15 mouse cellular contexts compared by ENCODE assay signal in the genomic region with DNA sequence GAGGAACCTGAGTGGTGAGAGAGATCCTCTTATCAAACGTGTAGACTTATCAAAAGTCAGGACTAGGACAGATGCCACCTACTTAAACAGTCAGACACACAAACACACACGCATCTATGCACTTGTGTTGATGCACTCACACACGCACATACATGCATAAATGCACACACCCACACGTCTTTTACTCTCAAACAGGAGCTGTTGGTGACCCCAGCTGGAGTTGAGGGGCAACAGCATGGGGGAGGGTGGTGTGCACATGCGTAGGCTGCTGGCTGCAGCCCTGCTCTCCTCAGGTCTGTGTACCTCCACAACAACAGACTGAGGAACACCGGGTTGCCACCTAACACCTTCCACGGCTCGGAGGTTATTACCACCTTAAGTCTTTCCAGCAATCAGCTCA. TPM values are rescaled to one million over a fixed set of nuclear protein-coding genes. Genes with fewer than 3 reads are reported as not detected.
DNase-seq lines count a peak whose midpoint lies in the region; ATAC-seq and TF ChIP-seq lines count a peak whose summit lies in the region.
"Had no signal": no experiment of that assay in that cellular context is flagged by ENCODE, and none has a peak within 500 bp of the region (broad histone marks: within the 10 kb centered on the region; RNA-seq: fewer than 3 reads in every experiment).

No protein-coding gene starts in this region.

- WGBS in hindbrain, postnatal 0 days, result 62% methylated on average over 8 of the region's 8 CpGs
- 75% methylated on average over 8 of the region's 8 CpGs for WGBS in hindbrain, embryonic 16.5 days
- 63% methylated on average over 8 of the region's 8 CpGs for WGBS in midbrain, embryonic 16.5 days
- 76% methylated on average over 8 of the region's 8 CpGs for WGBS in midbrain, embryonic 13.5 days

- H3K27ac ChIP-seq in hindbrain, postnatal 0 days, result no peak overlapping the region
- no peak overlapping the region for H3K27ac ChIP-seq in hindbrain, embryonic 16.5 days (ENCODE audit: low read depth, low read length)
- no peak overlapping the region for H3K27ac ChIP-seq in midbrain, embryonic 16.5 days (ENCODE audit: low read length)
- no peak overlapping the region for H3K27ac ChIP-seq in midbrain, embryonic 13.5 days
- H3K27ac ChIP-seq: liver, embryonic 12.5 days; neural tube, embryonic 12.5 days had no signal

- no peaks in the 10 kb centered on the region for H3K27me3 ChIP-seq in hindbrain, postnatal 0 days (ENCODE audit: insufficient read depth, low read length)
- no peaks in the 10 kb centered on the region for H3K27me3 ChIP-seq in hindbrain, embryonic 16.5 days (replicated peaks; ENCODE audit: control insufficient read depth, insufficient read depth, low read length)
- H3K27me3 ChIP-seq in midbrain, embryonic 16.5 days (ENCODE audit: control insufficient read depth, insufficient read depth, low read depth, low read length), result no peaks in the 10 kb centered on the region
- H3K27me3 ChIP-seq in midbrain, embryonic 13.5 days, result no peaks in the 10 kb centered on the region

- peaks cover 6% of the 10 kb centered on the region; the same call in 1 of the 2 replicates for H3K36me3 ChIP-seq in hindbrain, postnatal 0 days (ENCODE audit: insufficient read depth, low read length)
- H3K36me3 ChIP-seq in hindbrain, embryonic 16.5 days (ENCODE audit: control insufficient read depth, insufficient read depth, low read length), result peaks cover 15% of the 10 kb centered on the region
- peaks cover 7% of the 10 kb centered on the region for H3K36me3 ChIP-seq in midbrain, embryonic 16.5 days (ENCODE audit: control insufficient read depth, insufficient read depth, low read length)
- peaks cover 25% of the 10 kb centered on the region for H3K36me3 ChIP-seq in midbrain, embryonic 13.5 days

- 0 out of 2 replicates have a peak, but pooled peaks cover 6% of the 10 kb centered on the region for H3K4me1 ChIP-seq in hindbrain, postnatal 0 days (ENCODE audit: insufficient read depth, low read length)
- no peaks in the 10 kb centered on the region for H3K4me1 ChIP-seq in hindbrain, embryonic 16.5 days (ENCODE audit: control insufficient read depth, insufficient read depth, low read depth, low read length)
- no peaks in the 10 kb centered on the region for H3K4me1 ChIP-seq in midbrain, embryonic 16.5 days (ENCODE audit: control insufficient read depth, insufficient read depth, low read length)
- H3K4me1 ChIP-seq in midbrain, embryonic 13.5 days (replicated peaks), result peaks cover 10% of the 10 kb centered on the region; the same call in 1 of the 2 replicates
- H3K4me1 ChIP-seq: neural tube, embryonic 12.5 days had no signal

- peak; percentile 32; the same call in 1 of the 2 replicates for TF ChIP-seq CTCF in hindbrain, postnatal 0 days (IDR thresholded peaks at IDR 0.05; ENCODE audit: low read depth)

- no peak overlapping the region for H3K9ac ChIP-seq in hindbrain, postnatal 0 days (replicated peaks; ENCODE audit: low read length)
- no peak overlapping the region for H3K9ac ChIP-seq in hindbrain, embryonic 16.5 days (ENCODE audit: low read depth, low read length)
- H3K9ac ChIP-seq in midbrain, embryonic 16.5 days (ENCODE audit: low read depth, low read length), result no peak overlapping the region
- H3K9ac ChIP-seq in midbrain, embryonic 13.5 days (replicated peaks), result no peak overlapping the region; the same call in 1 of the 2 replicates
- H3K9ac ChIP-seq: liver, embryonic 12.5 days; neural tube, embryonic 12.5 days had no signal

- DNase-seq in hindbrain, postnatal 0 days (ENCODE audit: low spot score), result peak; percentile 20
- peak; percentile 57 to 75 for DNase-seq in thymus, postnatal 36 days
- no peak for DNase-seq in cerebellum, postnatal 14 days
- no peak for DNase-seq in heart, adult 8-10 months (ENCODE audit: low spot score)
- DNase-seq: gastrocnemius, postnatal 25 days; heart, postnatal 36 days; kidney, adult 2 months had no signal

- ATAC-seq in hindbrain, postnatal 0 days, result no peak
- ATAC-seq in hindbrain, embryonic 16.5 days, result no peak
- ATAC-seq in midbrain, embryonic 16.5 days, result peak; percentile 26; the same call in 1 of the 2 replicates
- no peak for ATAC-seq in midbrain, embryonic 13.5 days
- peak; percentile 20 for ATAC-seq in inflammation-experienced regulatory T-cells, adult 6 months
- ATAC-seq: liver, embryonic 12.5 days had no signal

- no peaks in the 10 kb centered on the region for H3K9me3 ChIP-seq in hindbrain, postnatal 0 days (ENCODE audit: low read length)
- no peaks in the 10 kb centered on the region for H3K9me3 ChIP-seq in hindbrain, embryonic 16.5 days (ENCODE audit: control insufficient read depth, low read length)
- H3K9me3 ChIP-seq in midbrain, embryonic 16.5 days (replicated peaks; ENCODE audit: control insufficient read depth, low read length, poor library complexity, severe bottlenecking), result no peaks in the 10 kb centered on the region
- H3K9me3 ChIP-seq in midbrain, embryonic 13.5 days, result no peaks in the 10 kb centered on the region
- H3K9me3 ChIP-seq: liver, embryonic 12.5 days; neural tube, embryonic 12.5 days had no signal

- H3K4me2 ChIP-seq in hindbrain, postnatal 0 days (ENCODE audit: low read depth, low read length), result no peak overlapping the region
- H3K4me2 ChIP-seq in hindbrain, embryonic 16.5 days (ENCODE audit: low read length), result no peak overlapping the region
- H3K4me2 ChIP-seq in midbrain, embryonic 16.5 days (ENCODE audit: low read length), result no peak overlapping the region
- H3K4me2 ChIP-seq in midbrain, embryonic 13.5 days (replicated peaks), result no peak overlapping the region
- H3K4me2 ChIP-seq: liver, embryonic 12.5 days; neural tube, embryonic 12.5 days had no signal

- H3K4me3 ChIP-seq in hindbrain, postnatal 0 days (ENCODE audit: low read length), result no peak overlapping the region
- H3K4me3 ChIP-seq in hindbrain, embryonic 16.5 days (ENCODE audit: low read length), result no peak overlapping the region
- no peak overlapping the region for H3K4me3 ChIP-seq in midbrain, embryonic 16.5 days (ENCODE audit: low read depth, low read length)
- H3K4me3 ChIP-seq in midbrain, embryonic 13.5 days (replicated peaks), result no peak overlapping the region
- H3K4me3 ChIP-seq: liver, embryonic 12.5 days; neural tube, embryonic 12.5 days had no signal

RNA-seq across cellular contexts. Expression of gene Podnl1, which starts 2.5 kb away (rescaled TPM):
- 0.72 TPM in 1 of 2 replicates, not detected in the other for total RNA-seq in hindbrain, postnatal 0 days (2014; rRNA removed)
- polyA plus RNA-seq in hindbrain, postnatal 0 days (2015; fragmentation: Nextera tagmentation; extraction: Ambion mirVana), result 0.41 and 0.68 TPM in 2 replicates
- 0.51 and 0.55 TPM in 2 replicates for polyA plus RNA-seq in hindbrain, embryonic 16.5 days (2015; fragmentation: Nextera tagmentation; extraction: Ambion mirVana)
- 0.53 and 0.70 TPM in 2 replicates for polyA plus RNA-seq in midbrain, embryonic 16.5 days (2015; fragmentation: Nextera tagmentation; extraction: Ambion mirVana)
- polyA plus RNA-seq in midbrain, embryonic 13.5 days (2015; fragmentation: Nextera tagmentation; extraction: Ambion mirVana), result 0.44 and 0.57 TPM in 2 replicates
- polyA plus RNA-seq in inflammation-experienced regulatory T-cells, adult 6 months (2017; shearing (Covaris generic)), result 10 to 100 TPM in 1 of 3 experiments, 1 to 10 TPM in 2; 8.5 to 32.9 (median 8.7) TPM
- under 1 TPM in 2 of 4 experiments, not detected in 2; 0.11 TPM for total RNA-seq in heart, adult 8-10 months (2022)
- total RNA-seq: common myeloid progenitor, adult 5-6 weeks; gastrocnemius, postnatal 25 days; heart, postnatal 36 days had no signal

RNA-seq across cellular contexts. Expression of gene Cc2d1a, which starts 19.5 kb away (rescaled TPM):
- 66.2 and 75.1 TPM in 2 replicates for total RNA-seq in hindbrain, postnatal 0 days (2014; rRNA removed)
- polyA plus RNA-seq in hindbrain, postnatal 0 days (2015; fragmentation: Nextera tagmentation; extraction: Ambion mirVana), result 47.1 and 49.6 TPM in 2 replicates
- polyA plus RNA-seq in hindbrain, embryonic 16.5 days (2015; fragmentation: Nextera tagmentation; extraction: Ambion mirVana), result 53.3 and 54.5 TPM in 2 replicates
- polyA plus RNA-seq in midbrain, embryonic 16.5 days (2015; fragmentation: Nextera tagmentation; extraction: Ambion mirVana), result 55.7 and 64.8 TPM in 2 replicates
- polyA plus RNA-seq in midbrain, embryonic 13.5 days (2015; fragmentation: Nextera tagmentation; extraction: Ambion mirVana), result 24.5 and 24.7 TPM in 2 replicates
- 10 to 100 TPM; 13.9 to 24.2 (median 21.3) TPM for polyA plus RNA-seq in inflammation-experienced regulatory T-cells, adult 6 months (2017; shearing (Covaris generic))
- 10 to 100 TPM; 10.9 to 14.6 (median 12.3) TPM for total RNA-seq in heart, adult 8-10 months (2022)

RNA-seq across cellular contexts. Expression of gene 4930432K21Rik, which starts 19.5 kb away (rescaled TPM):
- total RNA-seq in hindbrain, postnatal 0 days (2014; rRNA removed), result 3.3 and 5.9 TPM in 2 replicates
- polyA plus RNA-seq in hindbrain, postnatal 0 days (2015; fragmentation: Nextera tagmentation; extraction: Ambion mirVana), result 2.7 and 3.0 TPM in 2 replicates
- 2.7 and 2.9 TPM in 2 replicates for polyA plus RNA-seq in hindbrain, embryonic 16.5 days (2015; fragmentation: Nextera tagmentation; extraction: Ambion mirVana)
- 2.1 and 2.5 TPM in 2 replicates for polyA plus RNA-seq in midbrain, embryonic 16.5 days (2015; fragmentation: Nextera tagmentation; extraction: Ambion mirVana)
- 2.3 and 2.7 TPM in 2 replicates for polyA plus RNA-seq in midbrain, embryonic 13.5 days (2015; fragmentation: Nextera tagmentation; extraction: Ambion mirVana)
- polyA plus RNA-seq in inflammation-experienced regulatory T-cells, adult 6 months (2017; shearing (Covaris generic)), result 1 to 10 TPM in 2 of 3 experiments, not detected in 1; 1.5 to 1.6 TPM
- 1 to 10 TPM in 1 of 4 experiments, under 1 TPM in 3; 0.17 to 1.2 (median 0.31) TPM for total RNA-seq in heart, adult 8-10 months (2022)
- total RNA-seq: gastrocnemius, postnatal 25 days had no signal

RNA-seq across cellular contexts. Expression of gene Dcaf15, which starts 23.7 kb away (rescaled TPM):
- total RNA-seq in hindbrain, postnatal 0 days (2014; rRNA removed), result 77.0 and 77.6 TPM in 2 replicates
- 18.4 and 18.5 TPM in 2 replicates for polyA plus RNA-seq in hindbrain, postnatal 0 days (2015; fragmentation: Nextera tagmentation; extraction: Ambion mirVana)
- polyA plus RNA-seq in hindbrain, embryonic 16.5 days (2015; fragmentation: Nextera tagmentation; extraction: Ambion mirVana), result 21.5 and 22.7 TPM in 2 replicates
- polyA plus RNA-seq in midbrain, embryonic 16.5 days (2015; fragmentation: Nextera tagmentation; extraction: Ambion mirVana), result 20.6 and 24.7 TPM in 2 replicates
- 21.0 and 23.3 TPM in 2 replicates for polyA plus RNA-seq in midbrain, embryonic 13.5 days (2015; fragmentation: Nextera tagmentation; extraction: Ambion mirVana)
- 10 to 100 TPM; 16.6 to 20.0 (median 18.6) TPM for polyA plus RNA-seq in inflammation-experienced regulatory T-cells, adult 6 months (2017; shearing (Covaris generic))
- total RNA-seq in heart, adult 8-10 months (2022), result 1 to 10 TPM; 6.3 to 8.2 (median 8.0) TPM

RNA-seq across cellular contexts. Expression of gene Nanos3, which starts 56.7 kb away (rescaled TPM):
- total RNA-seq in hindbrain, postnatal 0 days (2014; rRNA removed), result 2.3 and 3.2 TPM in 2 replicates
- polyA plus RNA-seq in hindbrain, postnatal 0 days (2015; fragmentation: Nextera tagmentation; extraction: Ambion mirVana), result 11.5 and 15.5 TPM in 2 replicates
- 6.2 and 6.8 TPM in 2 replicates for polyA plus RNA-seq in hindbrain, embryonic 16.5 days (2015; fragmentation: Nextera tagmentation; extraction: Ambion mirVana)
- polyA plus RNA-seq in midbrain, embryonic 16.5 days (2015; fragmentation: Nextera tagmentation; extraction: Ambion mirVana), result 6.6 and 7.1 TPM in 2 replicates
- 8.8 and 11.6 TPM in 2 replicates for polyA plus RNA-seq in midbrain, embryonic 13.5 days (2015; fragmentation: Nextera tagmentation; extraction: Ambion mirVana)
- not detected for polyA plus RNA-seq in inflammation-experienced regulatory T-cells, adult 6 months (2017; shearing (Covaris generic))
- 1 to 10 TPM in 3 of 4 experiments, under 1 TPM in 1; 0.98 to 1.7 (median 1.5) TPM for total RNA-seq in heart, adult 8-10 months (2022)
- total RNA-seq: common myeloid progenitor, adult 5-6 weeks; gastrocnemius, postnatal 25 days; megakaryocyte, adult 5-6 weeks had no signal

Comparison
In these comparisons a context has a peak if more than half of its experiments do, and no peak if none do; other contexts are left out.
1. ATAC-seq: peak in midbrain, embryonic 16.5 days (single experiment) and inflammation-experienced regulatory T-cells, adult 6 months (single experiment); none in hindbrain, postnatal 0 days (single experiment), hindbrain, embryonic 16.5 days (single experiment) and midbrain, embryonic 13.5 days (single experiment).
2. DNase-seq: peak in hindbrain, postnatal 0 days (single experiment) and thymus, postnatal 36 days (2 of 2); none in cerebellum, postnatal 14 days (0 of 2) and heart, adult 8-10 months (single experiment).